Mouse (Mus musculus) heart, adult 2 months (tissue): ENCODE data around the gene Cacna1s. TPM values are rescaled to one million over a fixed set of nuclear protein-coding genes. Genes with fewer than 3 reads are reported as not detected.
A peak's percentile ranks its signal among the peaks of the same experiment; 100 is the strongest.

ENCODE experiments used
- DNase-seq, 2 experiments: peaks; one replicate each; pipeline ENCODE4 v3.0.0; 2021
- H3K27ac ChIP-seq: fragments of 200-600 bp; 2 replicates; pipeline ENCODE4 v1.8.1; 2022
- H3K27me3 ChIP-seq: fragments of 200-500 bp; 2 replicates; pipeline ENCODE4 v1.6.1; 2012; ENCODE audit warnings: mild to moderate bottlenecking, low read length, inconsistent platforms, mixed read lengths; ENCODE audit not compliant: control insufficient read depth, insufficient read depth
- H3K36me3 ChIP-seq: fragments of 200-500 bp; 2 replicates; pipeline ENCODE4 v1.6.1; 2012; ENCODE audit warnings: low read length, inconsistent platforms; ENCODE audit not compliant: control insufficient read depth, insufficient read depth
- H3K4me1 ChIP-seq: fragments of 200-500 bp; 2 replicates; pipeline ENCODE4 v1.6.1; 2011; ENCODE audit warnings: low read length; ENCODE audit not compliant: control insufficient read depth, insufficient read depth
- H3K4me3 ChIP-seq: fragments of 200-600 bp; 2 replicates; pipeline ENCODE4 v1.8.1; 2022
- H3K79me2 ChIP-seq: fragments of 200-500 bp; replicated peaks from 2 replicates; pipeline ENCODE4 v1.6.1; 2012; ENCODE audit warnings: mild to moderate bottlenecking, inconsistent platforms, low read length, moderate library complexity, mixed read lengths; ENCODE audit not compliant: control insufficient read depth, insufficient read depth
- H3K9ac ChIP-seq: fragments of 200-500 bp; 2 replicates; pipeline ENCODE4 v1.6.1; 2012; ENCODE audit warnings: low read depth, mild to moderate bottlenecking, control low read depth, inconsistent platforms, low read length, mixed read lengths
- CTCF ChIP-seq: fragments of 200-600 bp; IDR thresholded peaks from 2 replicates; pipeline ENCODE4 v1.8.1; 2022; ENCODE audit warnings: antibody characterized with exemption, mild to moderate bottlenecking, moderate library complexity
- EP300 ChIP-seq: fragments of 200-500 bp; IDR thresholded peaks from 2 replicates; pipeline ENCODE4 v1.6.1; 2011; ENCODE audit warnings: low read depth, low read length, control low read depth; ENCODE audit not compliant: insufficient read depth
- POLR2A ChIP-seq: fragments of 200-500 bp; IDR thresholded peaks from 2 replicates; pipeline ENCODE4 v1.6.1; 2011; ENCODE audit warnings: mild to moderate bottlenecking, low read depth, low read length, control low read depth; ENCODE audit not compliant: insufficient read depth
- WGBS: fragments of 180-500 bp; shearing (Covaris S2); methylation state at CpG from one replicate; pipeline ENCODE4 v1.1.7; 2018; 5-methylcytosine and 5-hydroxymethylcytosine counted together
- intact Hi-C: fragments of 180-260 bp; cut with DNase I; formaldehyde crosslinking; loops from one replicate; pipeline ENCODE4 v1.15.1; 2025
- polyA plus RNA-seq: library from polyadenylated mRNA; depleted of rRNA; stranded (reverse); fragments of >200 nt; gene quantifications from 2 replicates; pipeline ENCODE4 v1.2.3, GENCODE M21; 2012; rRNA removed
- total RNA-seq, 2 experiments: library from RNA; stranded (reverse); gene quantifications; 2 replicates each; pipeline ENCODE4 v1.2.3; 2021

Gene Cacna1s
- total and polyA plus RNA-seq, 3 experiments = 8.0 to 11.4 (median 9.1) TPM

DNA sequence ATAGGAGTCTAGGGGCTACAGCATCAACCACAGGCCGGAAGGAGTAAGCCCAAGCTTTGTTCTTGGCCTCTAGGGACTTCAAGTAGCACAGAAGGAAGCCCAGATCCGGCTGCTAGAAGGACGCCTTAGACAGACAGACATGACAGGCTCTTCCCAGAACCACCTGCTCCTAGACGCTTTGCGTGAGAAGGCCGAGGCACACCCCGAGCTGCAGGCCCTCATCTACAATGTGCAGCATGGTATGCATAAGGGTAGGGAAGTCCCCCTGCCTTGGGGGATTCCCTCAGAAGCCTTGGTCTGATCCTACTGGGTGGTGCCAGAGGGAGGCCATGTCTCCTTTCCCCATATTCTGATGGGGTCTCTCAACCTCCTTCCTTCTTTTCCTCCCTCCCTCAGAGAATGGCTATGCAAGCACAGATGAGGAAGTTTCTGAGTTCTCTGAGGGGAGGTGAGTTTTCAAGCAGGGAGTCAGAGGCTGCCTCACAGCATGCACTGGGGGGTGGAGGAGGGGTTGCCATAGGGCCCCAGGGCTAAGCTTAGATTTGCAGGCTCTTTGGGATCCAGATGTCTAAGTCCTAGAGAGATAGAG is 108.9 kb downstream of the Cacna1s start:
- WGBS = 80% methylated on average over 7 of the region's 7 CpGs
- H3K27me3 ChIP-seq = no peaks in the 10 kb centered on the region; the same call in 1 of the 2 replicates
- no peak overlapping the region for H3K4me3 ChIP-seq
- H3K27ac ChIP-seq = no peak overlapping the region
- no peak overlapping the region for H3K9ac ChIP-seq
- no peak for TF ChIP-seq CTCF
- TF ChIP-seq EP300 = no peak
- no peaks in the 10 kb centered on the region for H3K79me2 ChIP-seq
- no peak for DNase-seq
- no peaks in the 10 kb centered on the region for H3K36me3 ChIP-seq
- no peaks in the 10 kb centered on the region for H3K4me1 ChIP-seq
- intact Hi-C loops = no loop called here

DNA sequence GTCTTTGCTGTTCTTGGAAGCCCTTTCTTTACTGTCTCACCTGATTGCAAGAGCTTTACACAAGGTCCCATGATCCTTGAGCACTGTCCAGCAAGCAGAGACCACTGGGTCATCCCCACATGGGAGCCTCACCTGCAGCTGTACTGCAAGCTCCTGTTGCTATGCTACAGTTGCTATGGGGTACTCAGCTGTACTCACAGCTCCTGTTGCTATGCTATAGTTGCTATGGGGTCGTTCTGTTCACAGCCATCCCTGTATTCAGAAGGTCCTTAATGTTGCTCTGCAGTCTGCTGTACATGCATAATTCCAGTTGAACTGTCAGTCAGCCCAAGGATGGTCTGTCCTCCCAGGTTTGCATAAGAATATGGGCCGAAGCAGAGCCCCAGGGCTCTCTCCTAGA is 112.9 kb downstream of the Cacna1s start:
- H3K27ac ChIP-seq = no peak overlapping the region
- H3K9ac ChIP-seq = no peak overlapping the region
- 84% methylated on average over 2 of the region's 2 CpGs for WGBS
- peaks cover 1% of the 10 kb centered on the region; the same call in 1 of the 2 replicates for H3K4me1 ChIP-seq
- H3K27me3 ChIP-seq = no peaks in the 10 kb centered on the region
- no peak for DNase-seq
- intact Hi-C loops = loop anchor here (5.0 kb wide), 3 partner anchors 48 to 118 kb away; no protein-coding TSS in a partner anchor
- no peak overlapping the region for H3K4me3 ChIP-seq
- H3K36me3 ChIP-seq = no peaks in the 10 kb centered on the region
- TF ChIP-seq POLR2A = no peak
- no peak for TF ChIP-seq CTCF
- no peak for TF ChIP-seq EP300
- H3K79me2 ChIP-seq = no peaks in the 10 kb centered on the region

DNA sequence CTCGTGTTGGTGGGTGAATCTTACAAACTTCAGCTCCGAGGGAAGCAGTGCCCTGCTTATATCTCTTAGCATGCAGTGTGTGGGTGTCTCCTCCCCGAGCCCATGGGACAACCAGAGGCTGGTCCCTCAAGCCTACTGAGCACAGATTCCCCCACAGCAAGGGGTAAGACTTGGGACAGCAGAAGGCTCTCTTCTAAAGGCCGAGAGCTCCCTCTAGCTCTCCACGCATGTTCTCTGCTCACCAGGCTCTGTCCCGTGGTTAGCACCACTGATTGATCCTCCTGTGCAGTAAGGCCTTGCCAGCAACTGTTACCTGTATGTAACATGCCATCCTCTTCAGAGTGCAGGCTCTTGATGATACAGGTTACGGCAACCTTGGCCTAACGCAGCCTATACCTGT is 115.1 kb downstream of the Cacna1s start:
- WGBS = 60% methylated on average over 8 of the region's 8 CpGs
- intact Hi-C loops = loop anchor here (5.0 kb wide), 3 partner anchors 50 to 120 kb away; no protein-coding TSS in a partner anchor
- Histone ChIP-seq H3K4me3 (no peak overlapping the region), H3K27me3 (no peaks in the 10 kb centered on the region), H3K4me1 (peaks cover 1% of the 10 kb centered on the region; the same call in 1 of the 2 replicates), H3K27ac (no peak overlapping the region), H3K9ac (no peak overlapping the region), H3K79me2 (no peaks in the 10 kb centered on the region), H3K36me3 (no peaks in the 10 kb centered on the region)
- TF ChIP-seq POLR2A (no peak), CTCF (peak; percentile 67)
- DNase-seq = peak in 1 of 2 experiments; percentile 17

Other genes starting within 250 kb of the Cacna1s start
- 1 to 10 TPM; 7.2 to 7.3 TPM for gene Lad1, start 234.2 kb upstream of the Cacna1s start, total RNA-seq
- gene Lad1, start 234.2 kb upstream of the Cacna1s start, polyA plus RNA-seq = 13.2 and 16.2 TPM in 2 replicates
- gene Tnnt2, start 216.4 kb upstream of the Cacna1s start, total RNA-seq = 1,000 to 10,000 TPM; 8,290 to 9,301 TPM
- 3,392 and 4,661 TPM in 2 replicates for gene Tnnt2, start 216.4 kb upstream of the Cacna1s start, polyA plus RNA-seq
- gene Pkp1, start 133.5 kb upstream of the Cacna1s start, total RNA-seq = not detected
- 0.03 and 0.16 TPM in 2 replicates for gene Pkp1, start 133.5 kb upstream of the Cacna1s start, polyA plus RNA-seq
- not detected for gene Igfn1, start 46.4 kb upstream of the Cacna1s start, total RNA-seq
- gene Igfn1, start 46.4 kb upstream of the Cacna1s start, polyA plus RNA-seq = not detected in 2 replicates
- gene Tmem9, start 44.6 kb upstream of the Cacna1s start, total RNA-seq = 10 to 100 TPM; 11.1 to 13.1 TPM
- gene Tmem9, start 44.6 kb upstream of the Cacna1s start, polyA plus RNA-seq = 28.6 and 47.8 TPM in 2 replicates
- gene Ascl5, start 1.9 kb upstream of the Cacna1s start, total RNA-seq = not detected
- gene Ascl5, start 1.9 kb upstream of the Cacna1s start, polyA plus RNA-seq = not detected in 2 replicates
- under 1 TPM; 0.78 to 0.98 TPM for gene Kif21b, start 78.6 kb downstream of the Cacna1s start, total RNA-seq
- gene Kif21b, start 78.6 kb downstream of the Cacna1s start, polyA plus RNA-seq = 1.7 and 2.7 TPM in 2 replicates
- gene Mroh3, start 160.1 kb downstream of the Cacna1s start, total RNA-seq = not detected
- gene Mroh3, start 160.1 kb downstream of the Cacna1s start, polyA plus RNA-seq = not detected in 2 replicates
- gene Inava, start 181.5 kb downstream of the Cacna1s start, total RNA-seq = not detected
- gene Inava, start 181.5 kb downstream of the Cacna1s start, polyA plus RNA-seq = 0.29 TPM in 1 of 2 replicates, not detected in the other
- not detected for gene Gpr25, start 208.1 kb downstream of the Cacna1s start, total RNA-seq
- gene Gpr25, start 208.1 kb downstream of the Cacna1s start, polyA plus RNA-seq = not detected in 2 replicates